Mouse (Mus musculus) embryonic fibroblast, embryonic 13.5 days (primary cell): ENCODE measurements around the gene Ubash3b.

Experiments used
- CTCF ChIP-seq: IDR thresholded peaks from 2 replicates; pipeline ENCODE4 v1.5.1; 2011; ENCODE audit warnings: mild to moderate bottlenecking, control low read depth, low read length, moderate library complexity, borderline replicate concordance; ENCODE audit not compliant: insufficient read depth
- POLR2A ChIP-seq: IDR thresholded peaks from 2 replicates; pipeline ENCODE4 v1.6.1; 2011; ENCODE audit warnings: low read depth, mild to moderate bottlenecking, control low read depth, low read length, moderate library complexity

- no peak for TF ChIP-seq CTCF
- TF ChIP-seq POLR2A = no peak
These were observed 61.6 kb downstream of the Ubash3b start for GRCm38 (mm10) chr9:41099897-41100296.
